Mouse (Mus musculus) midbrain, postnatal 0 days (tissue): ENCODE measurements at regions not wholly inside any gene's neighbourhood (a gene's known extent, or its start where the extent isn't known, plus 50 kb on each side); places are given as distances from the start of the nearest gene placed in this dataset.

Experiments
- ATAC-seq: fragments of 200-750 bp; cut with Nextera tagmentation; 2 replicates; pipeline ENCODE4 v1.8.0; 2017; ENCODE audit warnings: moderate number of reproducible peaks, mild to moderate bottlenecking, moderate TSS enrichment, moderate library complexity; ENCODE audit not compliant: low FRiP score
- DNase-seq: peaks from one replicate; pipeline ENCODE4 v3.0.0-alpha.2; 2015; ENCODE audit warnings: low spot score
- H3K27ac ChIP-seq: fragments of 300-500 bp; sonication (generic); 2 replicates; pipeline ENCODE4 v1.5.1; 2014; ENCODE audit warnings: low read depth, mild to moderate bottlenecking, low read length, mixed read lengths
- H3K27me3 ChIP-seq: fragments of 300-500 bp; sonication (generic); 2 replicates; pipeline ENCODE4 v1.6.1; 2014; ENCODE audit warnings: low read length, control low read depth, mixed read lengths; ENCODE audit not compliant: insufficient read depth
- H3K36me3 ChIP-seq: fragments of 300-500 bp; sonication (generic); 2 replicates; pipeline ENCODE4 v1.6.1; 2014; ENCODE audit warnings: low read length, control low read depth, mixed read lengths; ENCODE audit not compliant: insufficient read depth
- H3K4me1 ChIP-seq: fragments of 300-500 bp; sonication (generic); 2 replicates; pipeline ENCODE4 v1.6.1; 2014; ENCODE audit warnings: mild to moderate bottlenecking, control low read depth, antibody characterized with exemption, low read length, mixed read lengths; ENCODE audit not compliant: insufficient read depth
- H3K4me2 ChIP-seq: fragments of 300-500 bp; sonication (generic); 2 replicates; pipeline ENCODE4 v1.6.1; 2014; ENCODE audit warnings: low read depth, mild to moderate bottlenecking, low read length, mixed read lengths; ENCODE audit not compliant: poor library complexity, severe bottlenecking
- H3K4me3 ChIP-seq: fragments of 300-500 bp; sonication (generic); 2 replicates; pipeline ENCODE4 v1.5.1; 2014; ENCODE audit warnings: low read depth, mild to moderate bottlenecking, low read length, moderate library complexity
- H3K9ac ChIP-seq: fragments of 300-500 bp; sonication (generic); replicated peaks from 2 replicates; pipeline ENCODE4 v1.6.1; 2014; ENCODE audit warnings: mild to moderate bottlenecking, low read length, moderate library complexity, mixed read lengths; ENCODE audit not compliant: poor library complexity, severe bottlenecking
- H3K9me3 ChIP-seq: fragments of 300-500 bp; sonication (generic); 2 replicates; pipeline ENCODE4 v1.6.1; 2016; ENCODE audit warnings: low read length, control low read depth
- CTCF ChIP-seq: IDR thresholded peaks from 2 replicates; pipeline ENCODE4 v1.5.1; 2016; ENCODE audit warnings: antibody characterized with exemption, mild to moderate bottlenecking
- WGBS: fragments of 180-500 bp; shearing (Covaris S2); extraction: QIAGEN DNeasy Blood & Tissue Kit; methylation state at CpG from one replicate; pipeline ENCODE4 v1.1.7; 2014; 5-methylcytosine and 5-hydroxymethylcytosine counted together

DNA sequence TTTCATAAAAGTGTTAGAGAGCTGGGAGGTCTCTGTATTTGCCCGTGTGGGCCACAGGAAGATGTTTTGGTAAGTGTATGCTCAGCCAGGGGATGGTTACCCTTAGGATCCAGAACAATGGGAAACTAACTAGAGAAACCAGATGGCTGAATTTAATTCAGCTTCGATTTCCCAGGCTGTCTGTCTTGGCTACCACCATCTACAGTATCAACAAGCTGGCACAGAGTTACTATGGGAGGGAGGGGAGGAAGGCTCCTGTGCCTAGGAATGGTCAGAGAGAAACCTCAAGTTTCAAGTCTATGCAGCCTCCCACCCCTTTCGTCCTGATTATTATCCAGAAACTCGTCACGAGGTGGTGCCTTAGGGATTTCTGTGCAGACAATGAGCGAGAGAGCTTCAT is 55.6 kb upstream of the Abcd3 start:
- H3K27me3 ChIP-seq: no peaks in the 10 kb centered on the region
- H3K4me2 ChIP-seq: no peak overlapping the region
- H3K4me3 ChIP-seq: no peak overlapping the region
- 70% methylated on average over 6 of the region's 6 CpGs for WGBS
- no peak for TF ChIP-seq CTCF
- ATAC-seq (no peak), DNase-seq (no peak)
- no peak overlapping the region for H3K27ac ChIP-seq
- H3K36me3 ChIP-seq: no peaks in the 10 kb centered on the region
- no peaks in the 10 kb centered on the region for H3K4me1 ChIP-seq
- H3K9ac ChIP-seq: no peak overlapping the region
- H3K9me3 ChIP-seq: no peaks in the 10 kb centered on the region

DNA sequence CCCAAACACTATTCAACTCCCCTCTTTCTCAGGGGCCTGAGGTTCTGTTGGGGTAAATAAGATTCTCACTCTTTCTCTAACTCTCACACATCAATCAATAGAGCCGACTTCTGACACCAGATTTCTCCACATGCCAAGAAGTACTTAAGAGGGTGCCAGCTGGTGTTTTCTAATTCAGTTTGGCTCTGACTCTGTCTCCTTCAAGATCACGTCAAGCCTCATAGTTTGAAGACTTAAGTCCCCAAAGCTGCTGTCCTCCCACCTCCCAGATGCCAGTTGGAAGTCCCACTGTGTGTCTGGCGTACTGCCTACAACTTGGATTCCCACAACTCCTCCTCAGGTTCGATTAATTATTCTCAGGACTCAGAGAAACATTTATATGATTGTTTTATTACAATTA is 54.6 kb upstream of the Abcd3 start:
- 61% methylated on average over 4 of the region's 4 CpGs for WGBS
- TF ChIP-seq CTCF: no peak
- ATAC-seq: no peak
- Histone ChIP-seq H3K36me3 (no peaks in the 10 kb centered on the region), H3K27ac (no peak overlapping the region), H3K4me2 (no peak overlapping the region), H3K9me3 (no peaks in the 10 kb centered on the region), H3K27me3 (no peaks in the 10 kb centered on the region), H3K9ac (no peak overlapping the region), H3K4me1 (no peaks in the 10 kb centered on the region), H3K4me3 (no peak overlapping the region)
- DNase-seq: peak; percentile 49

DNA sequence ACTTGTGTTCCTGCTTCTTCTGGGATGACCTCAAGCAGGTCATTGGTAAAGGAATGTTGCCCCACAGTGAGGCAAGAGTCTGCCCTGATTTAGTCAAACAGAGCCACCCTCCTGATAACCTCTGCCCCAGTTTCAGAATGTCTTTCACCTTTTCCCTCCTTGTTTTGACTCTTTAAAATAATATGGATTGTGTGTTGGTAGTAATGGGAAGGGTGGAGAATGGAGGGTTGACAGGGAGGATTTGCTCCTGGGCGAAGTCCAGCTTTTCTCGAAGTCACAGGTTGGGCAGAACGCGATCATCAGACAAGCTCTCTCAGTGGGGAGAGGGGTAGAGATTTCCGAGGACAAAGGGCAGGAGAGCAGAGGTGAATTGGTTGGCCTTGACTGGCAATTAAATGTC is 52.2 kb upstream of the Abcd3 start:
- Histone ChIP-seq H3K4me1 (no peaks in the 10 kb centered on the region), H3K27ac (no peak overlapping the region), H3K4me2 (no peak overlapping the region), H3K9me3 (no peaks in the 10 kb centered on the region), H3K9ac (no peak overlapping the region), H3K36me3 (no peaks in the 10 kb centered on the region), H3K4me3 (no peak overlapping the region), H3K27me3 (no peaks in the 10 kb centered on the region)
- ATAC-seq: no peak
- no peak for TF ChIP-seq CTCF
- WGBS: 77% methylated on average over 5 of the region's 5 CpGs
- DNase-seq: no peak

DNA sequence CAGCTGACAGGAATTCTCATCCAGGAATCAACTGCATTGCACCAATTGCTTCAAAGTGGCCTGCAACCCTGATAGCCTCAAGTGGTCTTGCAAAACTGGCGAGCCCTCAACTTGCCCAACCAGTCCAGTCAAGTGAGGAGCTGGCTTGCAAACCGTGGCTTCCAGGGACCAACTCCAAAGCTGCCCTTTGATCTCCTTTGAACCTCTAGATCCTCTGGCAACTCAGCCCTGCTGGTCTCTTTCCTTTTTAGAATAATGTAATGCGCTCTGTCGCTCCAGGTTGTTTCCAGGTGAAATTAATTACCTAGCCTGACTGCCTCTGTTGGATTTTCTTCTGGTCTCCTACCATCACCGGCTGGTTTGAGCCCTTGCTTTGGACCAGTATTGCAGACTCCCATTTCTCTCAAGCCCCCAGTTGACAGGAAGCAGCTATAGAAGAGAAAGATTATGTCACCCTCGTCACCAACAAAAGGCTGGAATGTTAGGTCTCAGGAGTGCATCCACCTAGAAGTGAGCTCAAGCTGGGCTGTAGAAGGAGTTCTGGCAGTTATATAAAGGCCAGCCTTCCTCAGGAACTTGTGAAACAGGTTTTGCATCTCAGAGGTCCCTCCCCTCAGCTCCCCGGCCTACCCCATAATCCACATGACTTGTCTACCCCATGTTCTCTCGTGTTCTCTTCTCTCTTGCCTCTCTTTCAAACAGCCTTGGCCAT is 49.8 kb upstream of the Abcd3 start:
- H3K36me3 ChIP-seq: no peaks in the 10 kb centered on the region
- DNase-seq (no peak), ATAC-seq (no peak)
- TF ChIP-seq CTCF: no peak
- H3K9ac ChIP-seq: no peak overlapping the region
- WGBS: 60% methylated on average over 8 of the region's 8 CpGs
- no peak overlapping the region for H3K4me3 ChIP-seq
- no peak overlapping the region for H3K4me2 ChIP-seq
- H3K4me1 ChIP-seq: no peaks in the 10 kb centered on the region
- no peaks in the 10 kb centered on the region for H3K9me3 ChIP-seq
- no peak overlapping the region for H3K27ac ChIP-seq
- H3K27me3 ChIP-seq: no peaks in the 10 kb centered on the region
